Mouse (Mus musculus): ENCODE measurements at regions not wholly inside any gene's neighbourhood (a gene's known extent, or its start where the extent isn't known, plus 50 kb on each side); places are given as distances from the start of the nearest gene placed in this dataset.

GRCm38 (mm10) chr9:46557781-46558180, 238.0 kb upstream of the 4931429L15Rik start:
- no peak for TF ChIP-seq USF1 (IDR thresholded peaks at IDR 0.05; ENCODE audit: low read depth)
- no peak for TF ChIP-seq MYOD1 (IDR thresholded peaks at IDR 0.05; ENCODE audit: control insufficient read depth in 1 of 3, insufficient read length in 2 of 3, low read depth in 2 of 3)
- TF ChIP-seq POLR2A (IDR thresholded peaks at IDR 0.05; ENCODE audit: insufficient read length, low read depth), result no peak
- Histone ChIP-seq H3K4me2 (ENCODE audit: low read depth) (no peak overlapping the region), H3K4me3 (no peak overlapping the region), H3K27me3 (ENCODE audit: control insufficient read depth, insufficient read depth, insufficient read length) (no peaks in the 10 kb centered on the region), H3K36me3 (ENCODE audit: control insufficient read depth, insufficient read depth) (no peaks in the 10 kb centered on the region), H3K79me2 (ENCODE audit: control insufficient read depth, insufficient read depth) (no peaks in the 10 kb centered on the region), H3ac (ENCODE audit: control insufficient read depth, insufficient read length) (no peak overlapping the region)

GRCm38 (mm10) chr9:46555156-46555555, 235.4 kb upstream of the 4931429L15Rik start:
- Histone ChIP-seq H3K27me3 (ENCODE audit: control insufficient read depth, insufficient read depth, insufficient read length) (no peaks in the 10 kb centered on the region), H3K4me3 (no peak overlapping the region)
- TF ChIP-seq REST (IDR thresholded peaks at IDR 0.05; ENCODE audit: insufficient read depth, insufficient read length) (no peak), E2F4 (IDR thresholded peaks at IDR 0.05; ENCODE audit: insufficient read depth) (no peak), TCF12 (IDR thresholded peaks at IDR 0.05; ENCODE audit: insufficient read depth, poor library complexity, severe bottlenecking) (no peak), CEBPB (IDR thresholded peaks at IDR 0.05; ENCODE audit: insufficient read depth, poor library complexity, severe bottlenecking) (no peak), SRF (IDR thresholded peaks at IDR 0.05; ENCODE audit: control insufficient read depth, insufficient read length, low read depth) (no peak), MYOD1 (IDR thresholded peaks at IDR 0.05; ENCODE audit: control insufficient read depth in 1 of 3, insufficient read length in 2 of 3, low read depth in 2 of 3) (no peak), POLR2A (IDR thresholded peaks at IDR 0.05; ENCODE audit: insufficient read length, low read depth) (no peak), MAX (IDR thresholded peaks at IDR 0.05; ENCODE audit: low read depth) (no peak), USF1 (IDR thresholded peaks at IDR 0.05; ENCODE audit: low read depth) (no peak), POLR2AphosphoS2 (IDR thresholded peaks at IDR 0.05; ENCODE audit: insufficient read length, low read depth) (no peak), MYOG (IDR thresholded peaks at IDR 0.05; ENCODE audit: control insufficient read depth in 1 of 3, insufficient read depth in 1 of 3, insufficient read length in 2 of 3, low read depth in 2 of 3) (no peak), TCF3 (IDR thresholded peaks at IDR 0.05; ENCODE audit: insufficient read length, low read depth) (no peak)

GRCm38 (mm10) chr9:46554586-46555152, 234.9 kb upstream of the 4931429L15Rik start:
- Histone ChIP-seq H3K4me2 (ENCODE audit: low read depth) (no peak overlapping the region), H3K36me3 (ENCODE audit: control insufficient read depth, insufficient read depth) (no peaks in the 10 kb centered on the region), H3ac (ENCODE audit: control insufficient read depth, insufficient read length) (no peak overlapping the region), H3K79me2 (ENCODE audit: control insufficient read depth, insufficient read depth) (no peaks in the 10 kb centered on the region), H3K4me3 (no peak overlapping the region), H3K27me3 (ENCODE audit: control insufficient read depth, insufficient read depth, insufficient read length) (no peaks in the 10 kb centered on the region)
- TF ChIP-seq POLR2AphosphoS2 (IDR thresholded peaks at IDR 0.05; ENCODE audit: insufficient read length, low read depth) (no peak), REST (IDR thresholded peaks at IDR 0.05; ENCODE audit: insufficient read depth, insufficient read length) (no peak), USF1 (IDR thresholded peaks at IDR 0.05; ENCODE audit: low read depth) (no peak), SRF (IDR thresholded peaks at IDR 0.05; ENCODE audit: control insufficient read depth, insufficient read length, low read depth) (no peak), TCF3 (IDR thresholded peaks at IDR 0.05; ENCODE audit: insufficient read length, low read depth) (no peak), MYOG (IDR thresholded peaks at IDR 0.05; ENCODE audit: control insufficient read depth in 1 of 3, insufficient read depth in 1 of 3, insufficient read length in 2 of 3, low read depth in 2 of 3) (no peak), MAX (IDR thresholded peaks at IDR 0.05; ENCODE audit: low read depth) (no peak), MYOD1 (IDR thresholded peaks at IDR 0.05; ENCODE audit: control insufficient read depth in 1 of 3, insufficient read length in 2 of 3, low read depth in 2 of 3) (no peak), CEBPB (IDR thresholded peaks at IDR 0.05; ENCODE audit: insufficient read depth, poor library complexity, severe bottlenecking) (no peak), POLR2A (IDR thresholded peaks at IDR 0.05; ENCODE audit: insufficient read length, low read depth) (no peak), E2F4 (IDR thresholded peaks at IDR 0.05; ENCODE audit: insufficient read depth) (no peak), TCF12 (IDR thresholded peaks at IDR 0.05; ENCODE audit: insufficient read depth, poor library complexity, severe bottlenecking) (no peak)

More at GRCm38 (mm10) chr9:46555156-46555555, 235.4 kb upstream of the 4931429L15Rik start:
- no peaks in the 10 kb centered on the region for H3K36me3 ChIP-seq (ENCODE audit: control insufficient read depth, insufficient read depth)
- no peak overlapping the region for H3ac ChIP-seq (ENCODE audit: control insufficient read depth, insufficient read length)
- no peaks in the 10 kb centered on the region for H3K79me2 ChIP-seq (ENCODE audit: control insufficient read depth, insufficient read depth)
- no peak overlapping the region for H3K4me2 ChIP-seq (ENCODE audit: low read depth)

GRCm38 (mm10) chr9:46549416-46549815, 229.6 kb upstream of the 4931429L15Rik start:
- Histone ChIP-seq H3ac (ENCODE audit: control insufficient read depth, insufficient read length) (no peak overlapping the region), H3K27me3 (ENCODE audit: control insufficient read depth, insufficient read depth, insufficient read length) (no peaks in the 10 kb centered on the region), H3K79me2 (ENCODE audit: control insufficient read depth, insufficient read depth) (no peaks in the 10 kb centered on the region), H3K4me2 (ENCODE audit: low read depth) (no peak overlapping the region), H3K36me3 (ENCODE audit: control insufficient read depth, insufficient read depth) (no peaks in the 10 kb centered on the region), H3K4me3 (no peak overlapping the region)
- TF ChIP-seq TCF12 (IDR thresholded peaks at IDR 0.05; ENCODE audit: insufficient read depth, poor library complexity, severe bottlenecking) (no peak), MYOG (IDR thresholded peaks at IDR 0.05; ENCODE audit: control insufficient read depth in 1 of 3, insufficient read depth in 1 of 3, insufficient read length in 2 of 3, low read depth in 2 of 3) (no peak), MYOD1 (IDR thresholded peaks at IDR 0.05; ENCODE audit: control insufficient read depth in 1 of 3, insufficient read length in 2 of 3, low read depth in 2 of 3) (no peak), CEBPB (IDR thresholded peaks at IDR 0.05; ENCODE audit: insufficient read depth, poor library complexity, severe bottlenecking) (no peak), SRF (IDR thresholded peaks at IDR 0.05; ENCODE audit: control insufficient read depth, insufficient read length, low read depth) (no peak), POLR2AphosphoS2 (IDR thresholded peaks at IDR 0.05; ENCODE audit: insufficient read length, low read depth) (no peak)

GRCm38 (mm10) chr9:46544326-46544725, 224.5 kb upstream of the 4931429L15Rik start:
- no peak overlapping the region for H3K4me3 ChIP-seq
- no peak overlapping the region for H3K4me2 ChIP-seq (ENCODE audit: low read depth)
- no peaks in the 10 kb centered on the region for H3K36me3 ChIP-seq (ENCODE audit: control insufficient read depth, insufficient read depth)
- TF ChIP-seq CEBPB (IDR thresholded peaks at IDR 0.05; ENCODE audit: insufficient read depth, poor library complexity, severe bottlenecking), result no peak
- no peaks in the 10 kb centered on the region for H3K79me2 ChIP-seq (ENCODE audit: control insufficient read depth, insufficient read depth)
- no peak overlapping the region for H3ac ChIP-seq (ENCODE audit: control insufficient read depth, insufficient read length)
- no peaks in the 10 kb centered on the region for H3K27me3 ChIP-seq (ENCODE audit: control insufficient read depth, insufficient read depth, insufficient read length)
